Mouse (Mus musculus) limb, embryonic 14.5 days (tissue): ENCODE results near the gene Entpd3. TPM values are rescaled to one million over a fixed set of nuclear protein-coding genes. Genes with fewer than 3 reads are reported as not detected.

ENCODE experiments used
- ATAC-seq: fragments of 200-750 bp; cut with Nextera tagmentation; 2 replicates; pipeline ENCODE4 v1.8.0; 2017; ENCODE audit warnings: low read depth, moderate number of reproducible peaks, moderate TSS enrichment; ENCODE audit not compliant: low FRiP score
- DNase-seq: peaks from one replicate; pipeline ENCODE4 v3.0.0-alpha.2; 2015; ENCODE audit warnings: low spot score
- H3K27ac ChIP-seq: fragments of 300-500 bp; sonication (generic); replicated peaks from 2 replicates; pipeline ENCODE4 v1.5.1; 2014; ENCODE audit warnings: low read depth, mild to moderate bottlenecking, low read length, moderate library complexity, mixed read lengths
- H3K27me3 ChIP-seq: fragments of 300-500 bp; sonication (generic); 2 replicates; pipeline ENCODE4 v1.6.1; 2014; ENCODE audit warnings: low read length, mixed read lengths; ENCODE audit not compliant: control insufficient read depth, insufficient read depth
- H3K36me3 ChIP-seq: fragments of 300-500 bp; sonication (generic); 2 replicates; pipeline ENCODE4 v1.6.1; 2014; ENCODE audit warnings: mild to moderate bottlenecking, low read length, moderate library complexity, mixed read lengths; ENCODE audit not compliant: control insufficient read depth, insufficient read depth
- H3K4me1 ChIP-seq: fragments of 300-500 bp; sonication (generic); 2 replicates; pipeline ENCODE4 v1.6.1; 2014; ENCODE audit warnings: antibody characterized with exemption, low read length, mixed read lengths; ENCODE audit not compliant: control insufficient read depth, insufficient read depth
- H3K4me2 ChIP-seq: fragments of 300-500 bp; sonication (generic); replicated peaks from 2 replicates; pipeline ENCODE4 v1.6.1; 2014; ENCODE audit warnings: low read depth, mild to moderate bottlenecking, low read length, moderate library complexity; ENCODE audit not compliant: severe bottlenecking
- H3K4me3 ChIP-seq: fragments of 300-500 bp; sonication (generic); replicated peaks from 2 replicates; pipeline ENCODE4 v1.5.1; 2014; ENCODE audit warnings: low read length
- H3K9ac ChIP-seq: fragments of 300-500 bp; sonication (generic); 2 replicates; pipeline ENCODE4 v1.6.1; 2014; ENCODE audit warnings: mild to moderate bottlenecking, low read depth, low read length, moderate library complexity; ENCODE audit not compliant: severe bottlenecking
- H3K9me3 ChIP-seq: fragments of 300-500 bp; sonication (generic); 2 replicates; pipeline ENCODE4 v1.6.1; 2016; ENCODE audit warnings: low read length; ENCODE audit not compliant: control insufficient read depth
- POLR2A ChIP-seq: fragments of 200-500 bp; IDR thresholded peaks from 2 replicates; pipeline ENCODE4 v1.8.0; 2012; ENCODE audit warnings: inconsistent platforms, mild to moderate bottlenecking, moderate library complexity, borderline replicate concordance; ENCODE audit not compliant: insufficient read depth, insufficient read length; ENCODE audit errors: extremely low read depth
- WGBS: fragments of 180-500 bp; shearing (Covaris S2); extraction: QIAGEN DNeasy Blood & Tissue Kit; methylation state at CpG from one replicate; pipeline ENCODE4 v1.1.7; 2014; 5-methylcytosine and 5-hydroxymethylcytosine counted together
- polyA plus RNA-seq, 2 experiments: library from polyadenylated mRNA; depleted of rRNA in 1 of 2; stranded (reverse) in 1 of 2; unstranded in 1 of 2; fragments of >200 nt; fragmentation: Nextera tagmentation in 1 of 2; extraction: Ambion mirVana in 1 of 2; gene quantifications; 2 replicates each; pipeline versions ENCODE4 v1.2.1 to v1.2.3; 2012 to 2014

The Entpd3 gene
- polyA plus RNA-seq, 2 experiments, result 2.4 to 4.5 TPM

- Histone ChIP-seq H3K4me2 (no peak overlapping the region), H3K9ac (no peak overlapping the region), H3K27me3 (no peaks in the 10 kb centered on the region), H3K36me3 (peaks cover 18% of the 10 kb centered on the region), H3K27ac (no peak overlapping the region), H3K4me1 (peaks cover 13% of the 10 kb centered on the region), H3K4me3 (no peak overlapping the region), H3K9me3 (no peaks in the 10 kb centered on the region)
- TF ChIP-seq POLR2A, result no peak
- no peak for DNase-seq
- ATAC-seq, result no peak
- 52% methylated on average over 2 of the region's 2 CpGs for WGBS
Observed at GRCm38 (mm10) chr9:120568917-120569316, 29.3 kb downstream of the Entpd3 start.

GRCm38 (mm10) chr9:120569721-120570333 lies 30.2 kb downstream of the Entpd3 start:
- no peak for TF ChIP-seq POLR2A
- no peaks in the 10 kb centered on the region for H3K9me3 ChIP-seq
- H3K9ac ChIP-seq, result no peak overlapping the region
- peaks cover 27% of the 10 kb centered on the region for H3K36me3 ChIP-seq
- no peak overlapping the region for H3K4me2 ChIP-seq
- peaks cover 13% of the 10 kb centered on the region for H3K4me1 ChIP-seq
- H3K27ac ChIP-seq, result no peak overlapping the region
- peak; percentile 61 for DNase-seq
- 48% methylated on average over 13 of the region's 13 CpGs for WGBS
- H3K4me3 ChIP-seq, result no peak overlapping the region
- H3K27me3 ChIP-seq, result no peaks in the 10 kb centered on the region
- no peak for ATAC-seq

GRCm38 (mm10) chr9:120570334-120570725 lies 30.7 kb downstream of the Entpd3 start:
- no peak for TF ChIP-seq POLR2A
- 66% methylated on average over 2 of the region's 2 CpGs for WGBS
- no peaks in the 10 kb centered on the region for H3K27me3 ChIP-seq
- no peak overlapping the region for H3K27ac ChIP-seq
- H3K9ac ChIP-seq, result peak overlapping the region; percentile 92; the same call in 1 of the 2 replicates
- peak overlapping the region; percentile 90 for H3K4me2 ChIP-seq
- ATAC-seq (no peak), DNase-seq (no peak)
- H3K9me3 ChIP-seq, result no peaks in the 10 kb centered on the region
- H3K4me1 ChIP-seq, result peaks cover 13% of the 10 kb centered on the region
- peak overlapping the region; percentile 85 for H3K4me3 ChIP-seq
- peaks cover 32% of the 10 kb centered on the region for H3K36me3 ChIP-seq

- H3K27me3 ChIP-seq, result no peaks in the 10 kb centered on the region
- DNase-seq (peak; percentile 97), ATAC-seq (peak; percentile 97)
- peak within 1 kb of the TSS; percentile 85 for H3K4me3 ChIP-seq
- H3K27ac ChIP-seq, result peak within 1 kb of the TSS; percentile 53
- H3K9ac ChIP-seq, result peak within 1 kb of the TSS; percentile 92
- H3K36me3 ChIP-seq, result peaks cover 38% of the 10 kb centered on the region
- peak within 1 kb of the TSS; percentile 90 for H3K4me2 ChIP-seq
- no peaks in the 10 kb centered on the region for H3K9me3 ChIP-seq
- H3K4me1 ChIP-seq, result peaks cover 13% of the 10 kb centered on the region
- peak; percentile 70; the same call in 1 of the 2 replicates for TF ChIP-seq POLR2A
- WGBS, result 5% methylated on average over 43 of the region's 43 CpGs
Observed at GRCm38 (mm10) chr9:120570741-120571592, 31.3 kb downstream of the Entpd3 start, which contains the start of gene Rpl14. Gene Rpl14, plus strand, starts transcription at chr9:120571444.

- Histone ChIP-seq H3K36me3 (peaks cover 42% of the 10 kb centered on the region), H3K9me3 (no peaks in the 10 kb centered on the region), H3K27ac (peak overlapping the region; percentile 53), H3K9ac (peak overlapping the region; percentile 92), H3K27me3 (no peaks in the 10 kb centered on the region), H3K4me3 (peak overlapping the region; percentile 85), H3K4me1 (peaks cover 15% of the 10 kb centered on the region), H3K4me2 (peak overlapping the region; percentile 80)
- no peak for DNase-seq
- WGBS, result 1% methylated on average over 52 of the region's 53 CpGs
- no peak for TF ChIP-seq POLR2A
- ATAC-seq, result peak; percentile 75
Observed at GRCm38 (mm10) chr9:120571593-120572385, 32.2 kb downstream of the Entpd3 start.
